Mouse (Mus musculus) retina, adult 2 months (tissue): Measurements from ENCODE around the gene Scn1a.

Source experiments
- DNase-seq: peaks from one replicate; pipeline ENCODE4 v3.0.0-alpha.2; 2012; ENCODE audit warnings: low read depth, low spot score

Gene Scn1a

DNA sequence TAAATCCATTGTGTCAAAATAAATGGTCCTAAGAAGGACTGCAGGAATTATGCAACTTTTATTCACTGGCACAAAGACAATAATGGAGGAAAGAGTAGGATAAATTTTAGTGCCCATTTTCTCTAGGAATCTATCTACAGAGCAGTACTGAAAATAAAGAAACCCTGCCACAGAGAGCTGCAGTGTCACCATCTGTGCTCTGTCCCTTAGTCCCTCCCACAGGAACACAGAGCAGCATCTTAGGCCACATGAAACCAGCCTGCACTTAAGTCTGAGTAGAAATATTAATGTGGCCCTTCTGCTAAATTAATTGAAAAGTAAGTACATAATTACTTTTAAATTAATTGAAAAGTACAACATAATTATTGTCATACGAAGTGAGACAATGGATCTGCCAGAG lies 196.6 kb downstream of the Scn1a start:
- DNase-seq: no peak

GRCm38 (mm10) chr2:66240334-66240733 lies 200.3 kb downstream of the Scn1a start:
- DNase-seq: no peak

- no peak for DNase-seq
Measured at GRCm38 (mm10) chr2:66238886-66239285, 201.8 kb downstream of the Scn1a start.

DNA sequence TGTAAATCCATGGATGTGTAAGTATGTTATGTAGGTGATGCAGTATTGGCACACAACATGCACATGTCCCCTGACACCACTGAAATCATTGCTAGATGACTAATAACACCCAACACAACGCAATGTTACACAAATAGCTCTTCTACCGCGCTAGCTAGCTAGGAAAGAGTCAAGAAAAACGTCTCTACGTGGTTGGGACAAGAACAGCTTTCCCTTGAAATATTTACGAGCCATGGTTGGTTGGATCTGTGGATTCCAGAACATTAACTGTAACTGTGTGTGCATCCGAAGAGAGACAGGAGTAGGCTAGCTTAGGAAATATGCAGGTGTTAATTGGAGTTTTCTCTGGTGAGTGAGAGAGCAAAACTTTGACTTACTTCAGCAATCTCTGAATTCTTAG lies 219.7 kb downstream of the Scn1a start:
- DNase-seq: no peak
